Mouse (Mus musculus): ENCODE measurements at regions not wholly inside any gene's neighbourhood (a gene's known extent, or its start where the extent isn't known, plus 50 kb on each side); places are given as distances from the start of the nearest gene placed in this dataset.
A peak's percentile ranks its signal among the peaks of the same experiment; 100 is the strongest.
"Not testable (repeated sequence)": the region's sequence is repeated elsewhere in the genome, so short reads cannot be mapped to it uniquely, and the experiment has no call there.

DNA sequence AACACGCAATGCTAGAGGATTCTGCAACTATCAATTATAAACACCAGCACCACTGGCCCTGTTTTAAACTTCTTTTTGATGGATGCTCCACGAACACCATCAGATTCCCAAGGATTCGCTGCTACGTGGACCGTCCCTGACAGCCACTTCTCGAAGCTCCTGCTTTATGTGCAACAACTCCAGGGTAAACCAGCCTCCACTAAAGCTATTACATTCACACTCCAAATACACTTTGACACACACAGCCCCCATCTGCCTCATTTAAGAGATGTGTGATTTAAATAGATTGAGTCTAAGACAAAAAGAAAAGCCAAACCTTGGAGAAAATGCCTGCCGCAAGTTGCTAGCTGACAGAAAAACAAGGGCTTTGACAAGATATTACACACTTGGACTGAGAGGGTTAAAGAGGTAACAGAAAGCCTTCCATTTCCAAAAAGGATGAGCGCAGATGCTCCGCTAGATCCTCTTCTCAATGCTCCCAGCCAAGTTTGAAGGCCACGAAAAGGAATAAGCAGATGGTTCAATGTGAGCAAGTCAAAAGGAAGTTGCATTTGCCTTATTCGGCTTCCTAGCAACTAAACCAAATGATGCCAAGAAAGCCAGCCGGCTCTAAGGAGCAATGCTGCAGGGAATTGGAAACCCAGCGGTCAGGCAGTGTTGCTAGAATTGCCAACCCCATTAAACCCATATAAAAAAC, 54.0 kb upstream of the Cnep1r1 start:
- H3K27me3 ChIP-seq: no peaks in the 10 kb centered on the region
- ATAC-seq (ENCODE audit: low FRiP score, low read depth): no peak
- H3K9me3 ChIP-seq: no peaks in the 10 kb centered on the region
- no peak overlapping the region for H3K9ac ChIP-seq (replicated peaks)
- WGBS: 87% methylated on average over 13 of the region's 13 CpGs
- H3K4me3 ChIP-seq: no peak overlapping the region
- H3K4me1 ChIP-seq: no peaks in the 10 kb centered on the region
- H3K4me2 ChIP-seq (replicated peaks): no peak overlapping the region
- no peak overlapping the region for H3K27ac ChIP-seq (replicated peaks)
- H3K36me3 ChIP-seq: no peaks in the 10 kb centered on the region

- ATAC-seq (ENCODE audit: low FRiP score, low read depth): not testable (repeated sequence)
These were observed 59.5 kb upstream of the Cnep1r1 start for GRCm38 (mm10) chr8:88059107-88059506.

GRCm38 (mm10) chr8:88057686-88058234, 60.8 kb upstream of the Cnep1r1 start:
- no peak for ATAC-seq (ENCODE audit: low FRiP score, low read depth)
- WGBS: 95% methylated on average over 7 of the region's 7 CpGs
- H3K9me3 ChIP-seq: no peaks in the 10 kb centered on the region

More at GRCm38 (mm10) chr8:88059107-88059506, 59.5 kb upstream of the Cnep1r1 start:
- H3K9me3 ChIP-seq; H3K4me3 ChIP-seq; H3K4me2 ChIP-seq (replicated peaks); H3K36me3 ChIP-seq; H3K4me1 ChIP-seq; H3K27me3 ChIP-seq; H3K9ac ChIP-seq (replicated peaks); H3K27ac ChIP-seq (replicated peaks): not testable (repeated sequence)
- 77% methylated on average over 1 of the region's 1 CpGs for WGBS

GRCm38 (mm10) chr8:88050651-88051050, 67.9 kb upstream of the Cnep1r1 start:
- Histone ChIP-seq H3K9me3 (no peaks in the 10 kb centered on the region), H3K27me3 (no peaks in the 10 kb centered on the region), H3K4me2 (replicated peaks) (no peak overlapping the region), H3K4me1 (no peaks in the 10 kb centered on the region), H3K36me3 (no peaks in the 10 kb centered on the region), H3K27ac (replicated peaks) (no peak overlapping the region), H3K4me3 (no peak overlapping the region), H3K9ac (replicated peaks) (no peak overlapping the region)
- ATAC-seq (ENCODE audit: low FRiP score, low read depth): no peak
- 86% methylated on average over 10 of the region's 10 CpGs for WGBS

More at GRCm38 (mm10) chr8:88057686-88058234, 60.8 kb upstream of the Cnep1r1 start:
- Histone ChIP-seq H3K27me3 (no peaks in the 10 kb centered on the region), H3K27ac (replicated peaks) (no peak overlapping the region), H3K4me3 (no peak overlapping the region), H3K36me3 (no peaks in the 10 kb centered on the region), H3K4me2 (replicated peaks) (no peak overlapping the region), H3K9ac (replicated peaks) (no peak overlapping the region), H3K4me1 (no peaks in the 10 kb centered on the region)

DNA sequence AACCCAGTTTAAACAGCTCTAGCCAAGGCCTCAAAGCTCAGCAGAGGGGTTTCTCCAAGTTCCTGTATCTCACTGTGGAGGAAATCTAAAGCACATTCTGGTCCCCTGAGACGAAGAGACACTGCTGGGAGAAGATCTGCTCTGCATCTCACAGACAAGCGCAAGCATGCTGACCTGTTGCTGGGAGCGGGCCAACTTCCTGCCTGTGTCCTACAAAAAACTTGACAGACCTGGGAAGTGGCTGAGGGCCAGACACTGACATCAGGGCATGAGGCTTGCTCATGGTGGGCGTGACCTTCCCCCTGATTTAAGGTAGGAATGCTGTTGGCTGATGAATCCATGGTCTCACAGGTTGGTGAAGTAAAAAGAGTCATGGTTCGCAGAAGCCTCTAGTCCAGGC, 69.5 kb upstream of the Cnep1r1 start:
- Histone ChIP-seq H3K9me3 (no peaks in the 10 kb centered on the region), H3K4me1 (no peaks in the 10 kb centered on the region), H3K4me2 (replicated peaks) (no peak overlapping the region), H3K9ac (replicated peaks) (no peak overlapping the region), H3K27ac (replicated peaks) (no peak overlapping the region), H3K4me3 (no peak overlapping the region), H3K36me3 (no peaks in the 10 kb centered on the region), H3K27me3 (no peaks in the 10 kb centered on the region)
- 79% methylated on average over 5 of the region's 5 CpGs for WGBS
- no peak for ATAC-seq (ENCODE audit: low FRiP score, low read depth)

GRCm38 (mm10) chr8:88045995-88046394, 72.6 kb upstream of the Cnep1r1 start:
- H3K9me3 ChIP-seq: no peaks in the 10 kb centered on the region
- H3K9ac ChIP-seq (replicated peaks): no peak overlapping the region
- no peak for ATAC-seq (ENCODE audit: low FRiP score, low read depth)
- no peaks in the 10 kb centered on the region for H3K27me3 ChIP-seq
- WGBS: 77% methylated on average over 4 of the region's 4 CpGs
- H3K4me3 ChIP-seq: no peak overlapping the region
- H3K4me2 ChIP-seq (replicated peaks): no peak overlapping the region
- H3K4me1 ChIP-seq: no peaks in the 10 kb centered on the region
- no peaks in the 10 kb centered on the region for H3K36me3 ChIP-seq
- no peak overlapping the region for H3K27ac ChIP-seq (replicated peaks)

DNA sequence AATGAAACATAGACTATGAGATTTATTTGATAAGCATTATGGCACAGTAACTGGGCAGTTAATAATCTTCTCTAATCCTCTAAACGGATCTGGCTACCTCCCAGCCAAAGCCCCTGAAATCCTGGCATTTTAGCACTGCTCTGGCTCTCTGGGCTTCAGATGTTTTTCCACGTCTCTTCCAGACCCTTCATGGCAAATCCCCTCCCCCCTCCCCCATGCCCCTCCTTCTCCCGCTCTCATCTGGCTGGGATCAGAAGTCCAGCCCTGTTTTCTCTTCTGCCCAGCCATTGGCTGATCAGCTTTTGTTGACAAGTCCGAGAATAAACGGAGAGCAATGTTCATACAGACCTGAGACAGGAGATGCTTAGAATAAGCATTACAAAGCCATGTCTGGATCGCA, 79.3 kb upstream of the Cnep1r1 start:
- H3K4me1 ChIP-seq: 0 out of 2 replicates have a peak, but pooled peaks cover 3% of the 10 kb centered on the region
- H3K9me3 ChIP-seq: no peaks in the 10 kb centered on the region
- H3K27ac ChIP-seq (replicated peaks): no peak overlapping the region
- H3K9ac ChIP-seq (replicated peaks): no peak overlapping the region
- ATAC-seq (ENCODE audit: low FRiP score, low read depth): no peak
- no peak overlapping the region for H3K4me3 ChIP-seq
- no peaks in the 10 kb centered on the region for H3K27me3 ChIP-seq
- H3K4me2 ChIP-seq (replicated peaks): no peak overlapping the region
- no peaks in the 10 kb centered on the region for H3K36me3 ChIP-seq
- 28% methylated on average over 6 of the region's 6 CpGs for WGBS

DNA sequence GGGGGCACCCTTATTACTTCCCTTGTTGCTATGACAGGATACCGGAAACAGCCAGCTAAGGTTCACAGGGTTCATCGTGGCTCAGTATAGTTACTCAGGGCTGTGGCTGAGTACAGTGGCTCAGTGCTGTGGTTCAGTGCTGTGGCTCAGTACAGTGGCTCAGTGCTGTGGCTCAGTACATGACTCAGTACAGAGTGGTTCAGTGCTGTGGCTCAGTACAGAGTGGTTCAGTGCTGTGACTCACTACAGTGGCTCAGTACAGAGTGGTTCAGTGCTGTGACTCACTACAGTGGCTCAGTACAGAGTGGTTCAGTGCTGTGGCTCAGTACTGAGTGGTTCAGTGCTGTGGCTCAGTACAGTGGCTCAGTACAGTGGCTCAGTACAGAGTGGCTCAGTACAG, 78.6 kb upstream of the Zfp423 start:
- no peak for ATAC-seq (ENCODE audit: low FRiP score, low read depth)

DNA sequence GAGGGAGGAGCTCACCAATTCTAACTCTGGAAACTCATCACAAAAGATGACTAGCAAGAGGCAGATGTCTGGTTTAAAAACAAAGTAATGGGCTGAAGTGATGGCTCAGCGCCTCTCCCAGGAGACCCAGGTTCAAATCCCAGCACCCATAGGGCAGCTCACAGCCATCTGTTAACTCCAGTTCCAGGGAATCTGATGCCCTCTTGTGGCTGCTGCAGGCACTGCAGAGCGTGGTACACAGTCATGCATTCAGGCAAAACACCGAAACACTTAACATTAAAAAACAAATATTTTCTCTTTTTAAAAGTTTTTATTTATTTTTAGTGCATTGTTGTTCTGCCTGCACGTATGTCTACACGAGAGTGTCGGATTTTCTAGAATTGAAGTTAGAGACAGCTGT, 73.7 kb upstream of the Zfp423 start:
- H3K4me1 ChIP-seq: no peaks in the 10 kb centered on the region
- no peak overlapping the region for H3K27ac ChIP-seq (replicated peaks)
- H3K9me3 ChIP-seq: no peaks in the 10 kb centered on the region
- ATAC-seq (ENCODE audit: low FRiP score, low read depth): no peak
- no peak overlapping the region for H3K4me3 ChIP-seq
- no peaks in the 10 kb centered on the region; the same call in 1 of the 2 replicates for H3K27me3 ChIP-seq
- H3K9ac ChIP-seq (replicated peaks): no peak overlapping the region
- no peak overlapping the region for H3K4me2 ChIP-seq (replicated peaks)
- H3K36me3 ChIP-seq: no peaks in the 10 kb centered on the region
- 77% methylated on average over 6 of the region's 6 CpGs for WGBS

More for the DNA sequence above, 78.6 kb upstream of the Zfp423 start:
- no peaks in the 10 kb centered on the region for H3K9me3 ChIP-seq
- H3K36me3 ChIP-seq: no peaks in the 10 kb centered on the region
- H3K27me3 ChIP-seq: no peaks in the 10 kb centered on the region
- H3K9ac ChIP-seq (replicated peaks): no peak overlapping the region
- 0 out of 2 replicates have a peak, but pooled peaks cover 3% of the 10 kb centered on the region for H3K4me1 ChIP-seq
- H3K4me2 ChIP-seq (replicated peaks): no peak overlapping the region
- H3K4me3 ChIP-seq: no peak overlapping the region
- H3K27ac ChIP-seq (replicated peaks): no peak overlapping the region
- WGBS: 87% methylated on average over 2 of the region's 2 CpGs

DNA sequence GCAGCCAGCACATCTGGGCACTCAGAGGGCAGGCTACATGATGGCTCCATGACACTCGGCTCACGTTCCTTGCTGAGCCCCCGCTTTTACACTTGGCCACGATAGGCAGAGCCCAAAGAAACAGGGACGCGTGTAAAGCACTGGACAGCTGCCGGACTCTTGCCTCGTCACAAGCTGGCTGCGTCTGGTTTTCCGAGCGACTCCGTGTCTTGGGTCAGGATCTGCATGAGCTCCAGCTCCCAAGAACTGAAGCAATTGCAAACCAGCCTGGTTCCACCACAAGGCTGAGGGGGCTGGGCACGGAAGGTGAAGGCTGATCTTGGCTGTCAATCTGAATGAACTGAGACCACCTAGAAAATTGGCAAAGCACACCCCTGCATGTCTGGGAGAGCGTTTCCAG, 65.1 kb upstream of the Zfp423 start:
- no peak overlapping the region for H3K27ac ChIP-seq (replicated peaks)
- H3K9ac ChIP-seq (replicated peaks): no peak overlapping the region
- no peaks in the 10 kb centered on the region for H3K9me3 ChIP-seq
- H3K36me3 ChIP-seq: no peaks in the 10 kb centered on the region
- H3K4me1 ChIP-seq: peaks cover 10% of the 10 kb centered on the region
- H3K27me3 ChIP-seq: peaks cover 3% of the 10 kb centered on the region; the same call in 1 of the 2 replicates
- no peak overlapping the region for H3K4me2 ChIP-seq (replicated peaks)
- ATAC-seq (ENCODE audit: low FRiP score, low read depth): no peak
- no peak overlapping the region for H3K4me3 ChIP-seq
- WGBS: 93% methylated on average over 14 of the region's 14 CpGs

DNA sequence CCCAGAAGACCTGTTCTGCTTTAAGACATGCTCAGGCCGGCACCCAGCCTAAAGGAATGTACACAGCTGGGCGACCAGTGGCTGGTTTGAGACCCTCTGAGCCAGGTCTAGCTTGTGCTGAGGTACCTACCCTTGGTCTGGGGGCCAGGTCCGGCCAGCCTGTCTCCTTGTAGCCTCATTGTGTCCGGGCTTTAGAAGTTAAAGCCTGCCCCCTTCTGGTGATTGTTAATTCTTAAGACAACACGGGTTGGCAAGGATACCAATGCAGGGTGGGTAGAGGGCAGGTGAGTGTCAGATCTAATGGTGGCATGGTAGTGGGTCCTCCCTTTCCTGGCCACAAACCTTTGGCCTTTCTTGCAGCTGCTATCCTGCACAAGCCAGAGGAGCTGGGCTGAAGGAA, 64.0 kb upstream of the Zfp423 start:
- Histone ChIP-seq H3K4me1 (peaks cover 10% of the 10 kb centered on the region), H3K9ac (replicated peaks) (no peak overlapping the region), H3K4me2 (replicated peaks) (no peak overlapping the region), H3K27me3 (0 out of 2 replicates have a peak, but pooled peaks cover 3% of the 10 kb centered on the region), H3K27ac (replicated peaks) (no peak overlapping the region), H3K36me3 (no peaks in the 10 kb centered on the region), H3K9me3 (peaks cover 2% of the 10 kb centered on the region; the same call in 1 of the 2 replicates), H3K4me3 (no peak overlapping the region)
- ATAC-seq (ENCODE audit: low FRiP score, low read depth): peak; percentile 80; the same call in 1 of the 2 replicates
- WGBS: 16% methylated on average over 5 of the region's 5 CpGs

DNA sequence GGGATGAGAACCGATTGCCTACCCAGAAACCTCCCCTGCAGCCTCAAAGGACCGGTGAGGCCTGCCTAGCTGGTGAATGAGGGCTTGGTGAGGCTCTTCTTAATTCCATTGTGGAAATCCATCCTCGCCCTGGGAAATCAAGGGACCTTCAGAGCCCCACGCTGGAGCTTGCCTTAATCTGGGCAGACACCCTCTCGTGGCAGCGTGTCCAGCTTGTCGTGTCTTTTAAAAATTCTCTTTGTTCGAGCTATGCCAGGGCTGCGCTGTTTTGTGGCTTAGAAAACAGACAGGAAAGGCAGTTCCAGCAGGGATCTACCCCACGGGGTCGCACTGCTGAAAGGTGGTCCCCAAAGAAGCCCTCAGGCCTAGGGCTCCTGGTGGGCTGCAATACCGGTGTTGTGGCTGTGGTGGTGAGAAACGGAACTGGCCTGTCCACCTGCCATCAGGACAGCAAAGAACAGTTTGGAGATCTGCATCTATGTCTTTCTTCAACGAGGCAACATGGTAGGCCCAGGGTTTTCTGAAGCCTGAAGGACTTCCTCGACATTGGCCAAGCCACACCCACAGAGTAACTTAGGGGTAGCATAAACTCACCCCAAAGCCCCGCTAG, 63.5 kb upstream of the Zfp423 start:
- Histone ChIP-seq H3K4me2 (replicated peaks) (no peak overlapping the region), H3K36me3 (no peaks in the 10 kb centered on the region), H3K9me3 (peaks cover 6% of the 10 kb centered on the region; the same call in 1 of the 2 replicates), H3K4me1 (peaks cover 10% of the 10 kb centered on the region), H3K4me3 (no peak overlapping the region), H3K9ac (replicated peaks) (no peak overlapping the region), H3K27me3 (0 out of 2 replicates have a peak, but pooled peaks cover 3% of the 10 kb centered on the region), H3K27ac (replicated peaks) (no peak overlapping the region)
- WGBS: 43% methylated on average over 16 of the region's 16 CpGs
- ATAC-seq (ENCODE audit: low FRiP score, low read depth): no peak

Measured in midbrain, embryonic 12.5 days (tissue).